Mouse (Mus musculus): ENCODE measurements around the gene Tjp3. TPM values are rescaled to one million over a fixed set of nuclear protein-coding genes. Genes with fewer than 3 reads are reported as not detected.

Tjp3 gene
- polyA plus RNA-seq (2012) = 1.4 TPM in 2 replicates

GRCm38 (mm10) chr10:81291511-81292104 is at the start of gene Tjp3:
Gene Tjp3 (minus strand): TSS chr10:81291581.
- TF ChIP-seq GATA1 (IDR thresholded peaks at IDR 0.05; ENCODE audit: low read length) = no peak

GRCm38 (mm10) chr10:81340551-81341332 is 49.4 kb upstream of the Tjp3 start:
- no peak for TF ChIP-seq GATA1 (IDR thresholded peaks at IDR 0.05; ENCODE audit: low read length)

- no peak for TF ChIP-seq GATA1 (IDR thresholded peaks at IDR 0.05; ENCODE audit: low read length)
Observed at GRCm38 (mm10) chr10:81336558-81336957, 45.2 kb upstream of the Tjp3 start.

GRCm38 (mm10) chr10:81335393-81336340 is 44.3 kb upstream of the Tjp3 start:
- no peak for TF ChIP-seq GATA1 (IDR thresholded peaks at IDR 0.05; ENCODE audit: low read length)

- TF ChIP-seq GATA1 (IDR thresholded peaks at IDR 0.05; ENCODE audit: low read length) = no peak
Observed at GRCm38 (mm10) chr10:81334324-81334723, 42.9 kb upstream of the Tjp3 start.

GRCm38 (mm10) chr10:81332277-81332676 is 40.9 kb upstream of the Tjp3 start:
- no peak for TF ChIP-seq GATA1 (IDR thresholded peaks at IDR 0.05; ENCODE audit: low read length)

GRCm38 (mm10) chr10:81330007-81330406 is 38.6 kb upstream of the Tjp3 start:
- no peak for TF ChIP-seq GATA1 (IDR thresholded peaks at IDR 0.05; ENCODE audit: low read length)

GRCm38 (mm10) chr10:81329194-81329975 is 38.0 kb upstream of the Tjp3 start:
- no peak for TF ChIP-seq GATA1 (IDR thresholded peaks at IDR 0.05; ENCODE audit: low read length)

GRCm38 (mm10) chr10:81328386-81328785 is 37.0 kb upstream of the Tjp3 start, which contains the start of gene Tbxa2r:
Gene Tbxa2r (plus strand): TSS chr10:81328731.
- no peak for TF ChIP-seq GATA1 (IDR thresholded peaks at IDR 0.05; ENCODE audit: low read length)

GRCm38 (mm10) chr10:81327959-81328358 is 36.6 kb upstream of the Tjp3 start:
- no peak for TF ChIP-seq GATA1 (IDR thresholded peaks at IDR 0.05; ENCODE audit: low read length)

GRCm38 (mm10) chr10:81326858-81327257 is 35.5 kb upstream of the Tjp3 start:
- TF ChIP-seq GATA1 (IDR thresholded peaks at IDR 0.05; ENCODE audit: low read length) = no peak

- TF ChIP-seq GATA1 (IDR thresholded peaks at IDR 0.05; ENCODE audit: low read length) = no peak
Observed at GRCm38 (mm10) chr10:81325781-81326180, 34.4 kb upstream of the Tjp3 start.

GRCm38 (mm10) chr10:81325176-81325575 is 33.8 kb upstream of the Tjp3 start:
- no peak for TF ChIP-seq GATA1 (IDR thresholded peaks at IDR 0.05; ENCODE audit: low read length)

- no peak for TF ChIP-seq GATA1 (IDR thresholded peaks at IDR 0.05; ENCODE audit: low read length)
Observed at GRCm38 (mm10) chr10:81323791-81324530, 32.6 kb upstream of the Tjp3 start.

All from G1E-ER4 (cell line).